Mouse (Mus musculus) cortical plate, adult 2 months (tissue): Measurements from ENCODE around the gene Pithd1.

ENCODE experiments used
- CTCF ChIP-seq: fragments of 200-500 bp; IDR thresholded peaks from 2 replicates; pipeline ENCODE4 v1.5.1; 2011; ENCODE audit warnings: mild to moderate bottlenecking, control low read depth, low read length; ENCODE audit not compliant: insufficient read depth; ENCODE audit errors: extremely low read depth
- POLR2A ChIP-seq: fragments of 200-500 bp; IDR thresholded peaks from 2 replicates; pipeline ENCODE4 v1.6.1; 2011; ENCODE audit warnings: mild to moderate bottlenecking, low read length, control low read depth; ENCODE audit not compliant: insufficient read depth; ENCODE audit errors: extremely low read depth

GRCm38 (mm10) chr4:135966283-135966682 is 20.8 kb downstream of the Pithd1 start:
- TF ChIP-seq CTCF (no peak), POLR2A (no peak)
